Mouse (Mus musculus): Measurements from ENCODE around the gene Slc25a42.

DNA sequence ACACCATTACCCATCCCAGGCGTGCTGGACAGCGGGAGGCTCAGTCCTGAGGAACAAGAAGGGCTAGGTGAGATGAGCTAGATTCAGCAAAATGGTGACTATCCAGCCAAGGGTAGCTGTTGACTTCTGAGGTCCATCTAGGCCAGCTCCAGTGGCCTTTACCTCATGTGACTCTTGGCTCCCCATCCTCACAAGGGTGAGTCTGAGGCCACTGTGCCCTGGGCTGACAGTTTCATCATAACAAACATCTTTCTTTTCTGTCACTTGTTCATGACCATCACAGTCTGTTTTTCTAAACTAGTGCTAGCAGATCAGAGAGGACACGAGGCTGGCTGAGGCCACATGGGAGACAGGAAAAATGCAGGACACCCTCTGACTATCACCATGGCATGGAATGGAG, 17.9 kb downstream of the Slc25a42 start:
- TF ChIP-seq EP300 (IDR thresholded peaks at IDR 0.05; ENCODE audit: low read length) (no peak), TCF12 (IDR thresholded peaks at IDR 0.05; ENCODE audit: low read depth, low read length) (no peak), CTCF (conservative IDR thresholded peaks at IDR 0.05 in 1 of 2, IDR thresholded peaks at IDR 0.05 in 1 of 2; ENCODE audit: low read depth in 2 of 2, low read length in 2 of 2) (no peak)

All from CH12.LX (cell line).